Mouse (Mus musculus) stomach, embryonic 16.5 days (tissue): ENCODE measurements around the gene Zfp784. TPM values are rescaled to one million over a fixed set of nuclear protein-coding genes. Genes with fewer than 3 reads are reported as not detected.

Experiments used
- ATAC-seq: fragments of 200-750 bp; cut with Nextera tagmentation; 2 replicates; pipeline ENCODE4 v1.8.0; 2017; ENCODE audit warnings: moderate number of reproducible peaks, moderate TSS enrichment; ENCODE audit not compliant: insufficient read depth, low FRiP score
- H3K27ac ChIP-seq: fragments of 300-500 bp; sonication (generic); 2 replicates; pipeline ENCODE4 v1.5.1; 2014; ENCODE audit warnings: low read length
- H3K27me3 ChIP-seq: fragments of 300-500 bp; sonication (generic); 2 replicates; pipeline ENCODE4 v1.6.1; 2014; ENCODE audit warnings: low read length, control low read depth, mixed read lengths; ENCODE audit not compliant: control insufficient read depth, insufficient read depth
- H3K36me3 ChIP-seq: fragments of 300-500 bp; sonication (generic); 2 replicates; pipeline ENCODE4 v1.6.1; 2014; ENCODE audit warnings: low read length; ENCODE audit not compliant: control insufficient read depth, insufficient read depth
- H3K4me1 ChIP-seq: fragments of 300-500 bp; sonication (generic); 2 replicates; pipeline ENCODE4 v1.6.1; 2014; ENCODE audit warnings: low read length, control low read depth, mixed read lengths; ENCODE audit not compliant: control insufficient read depth, insufficient read depth
- H3K4me2 ChIP-seq: fragments of 300-500 bp; sonication (generic); 2 replicates; pipeline ENCODE4 v1.6.1; 2014; ENCODE audit warnings: low read depth, low read length, mixed read lengths
- H3K4me3 ChIP-seq: fragments of 300-500 bp; sonication (generic); replicated peaks from 2 replicates; pipeline ENCODE4 v1.5.1; 2014; ENCODE audit warnings: mild to moderate bottlenecking, low read length
- H3K9ac ChIP-seq: fragments of 300-500 bp; sonication (generic); 2 replicates; pipeline ENCODE4 v1.6.1; 2014; ENCODE audit warnings: low read length
- H3K9me3 ChIP-seq: fragments of 300-500 bp; sonication (generic); replicated peaks from 2 replicates; pipeline ENCODE4 v1.6.1; 2016; ENCODE audit warnings: low read length, control low read depth; ENCODE audit not compliant: control insufficient read depth
- WGBS: fragments of 180-500 bp; shearing (Covaris S2); extraction: QIAGEN DNeasy Blood & Tissue Kit; methylation state at CpG from one replicate; pipeline ENCODE4 v1.1.7; 2014; 5-methylcytosine and 5-hydroxymethylcytosine counted together
- polyA plus RNA-seq: library from polyadenylated mRNA; unstranded; fragments of >200 nt; fragmentation: Nextera tagmentation; extraction: Ambion mirVana; gene quantifications from 2 replicates; pipeline ENCODE4 v1.2.1, GENCODE M21; 2015

Gene Zfp784
- polyA plus RNA-seq, result 5.9 and 6.1 TPM in 2 replicates

GRCm38 (mm10) chr7:5038109-5038732 lies at the start of gene Zfp784:
TSS of gene Zfp784 (minus strand) at chr7:5038446.
- Histone ChIP-seq H3K9me3 (no peaks in the 10 kb centered on the region), H3K4me1 (peaks cover 7% of the 10 kb centered on the region), H3K36me3 (peaks cover 30% of the 10 kb centered on the region), H3K4me3 (peak within 1 kb of the TSS; percentile 75), H3K27ac (peak within 1 kb of the TSS; percentile 99), H3K9ac (peak within 1 kb of the TSS; percentile 92), H3K27me3 (no peaks in the 10 kb centered on the region), H3K4me2 (peak within 1 kb of the TSS; percentile 69)
- WGBS, result under 1% methylated on average over 48 of the region's 48 CpGs
- peak; percentile 98 for ATAC-seq

DNA sequence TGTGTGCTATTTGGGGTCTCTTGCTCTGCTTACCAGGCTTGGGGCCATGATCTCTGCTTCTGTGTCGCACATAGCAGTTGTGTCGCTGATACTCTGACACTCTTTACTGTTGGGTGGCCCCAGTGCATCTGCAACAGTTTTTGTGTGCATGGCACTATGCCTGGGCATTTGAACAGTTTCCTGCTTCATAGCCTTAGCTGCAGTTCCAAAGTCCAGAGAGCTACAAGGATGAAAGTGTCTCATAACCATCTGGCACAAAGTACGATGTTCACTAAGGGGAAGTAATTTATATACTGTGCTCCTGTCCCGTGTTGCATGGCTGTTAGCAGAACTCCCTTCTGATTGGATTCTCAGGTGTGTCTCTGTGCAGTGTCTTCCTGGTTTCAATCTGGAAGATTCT lies 49.6 kb upstream of the Zfp784 start:
- Histone ChIP-seq H3K9ac (no peak overlapping the region), H3K9me3 (no peaks in the 10 kb centered on the region), H3K36me3 (peaks cover 7% of the 10 kb centered on the region), H3K4me1 (peaks cover 7% of the 10 kb centered on the region; the same call in 1 of the 2 replicates), H3K27ac (no peak overlapping the region), H3K27me3 (no peaks in the 10 kb centered on the region), H3K4me3 (no peak overlapping the region), H3K4me2 (no peak overlapping the region)
- WGBS, result 70% methylated on average over 4 of the region's 4 CpGs
- 0 out of 2 replicates have a peak, but pooled peaks have one; percentile 34 for ATAC-seq

GRCm38 (mm10) chr7:5086921-5087440 lies 48.7 kb upstream of the Zfp784 start:
- ATAC-seq, result no peak
- H3K9me3 ChIP-seq, result no peaks in the 10 kb centered on the region
- H3K27me3 ChIP-seq, result no peaks in the 10 kb centered on the region
- H3K36me3 ChIP-seq, result peaks cover 7% of the 10 kb centered on the region; the same call in 1 of the 2 replicates
- no peak overlapping the region for H3K27ac ChIP-seq
- WGBS, result 71% methylated on average over 5 of the region's 5 CpGs
- H3K4me3 ChIP-seq, result no peak overlapping the region
- no peak overlapping the region for H3K9ac ChIP-seq
- H3K4me2 ChIP-seq, result no peak overlapping the region
- peaks cover 13% of the 10 kb centered on the region; the same call in 1 of the 2 replicates for H3K4me1 ChIP-seq

DNA sequence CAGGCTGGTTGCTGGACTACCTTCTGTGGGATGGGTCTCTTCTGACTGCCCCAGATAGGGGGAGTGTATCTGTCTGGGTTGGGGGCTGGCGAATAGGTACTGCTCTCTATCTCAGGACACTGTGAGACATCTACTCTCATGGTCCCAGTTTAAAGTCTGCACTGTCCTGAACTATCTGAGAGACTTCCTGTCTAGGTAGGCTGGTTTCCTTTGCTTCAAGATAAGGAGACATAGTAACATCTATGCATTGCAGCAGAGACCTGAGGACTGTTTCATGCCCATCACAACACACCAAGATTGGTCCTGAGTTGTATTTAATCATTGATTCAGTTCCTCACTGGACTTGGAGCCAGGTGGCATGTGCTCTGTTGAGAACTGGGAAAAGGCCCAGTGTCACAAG lies 47.3 kb upstream of the Zfp784 start:
- ATAC-seq, result no peak
- Histone ChIP-seq H3K9me3 (no peaks in the 10 kb centered on the region), H3K9ac (no peak overlapping the region), H3K36me3 (peaks cover 7% of the 10 kb centered on the region; the same call in 1 of the 2 replicates), H3K27ac (no peak overlapping the region), H3K4me2 (no peak overlapping the region), H3K4me1 (peaks cover 21% of the 10 kb centered on the region; the same call in 1 of the 2 replicates), H3K27me3 (no peaks in the 10 kb centered on the region), H3K4me3 (no peak overlapping the region)
- WGBS, result 93% methylated on average over 1 of the region's 1 CpGs

DNA sequence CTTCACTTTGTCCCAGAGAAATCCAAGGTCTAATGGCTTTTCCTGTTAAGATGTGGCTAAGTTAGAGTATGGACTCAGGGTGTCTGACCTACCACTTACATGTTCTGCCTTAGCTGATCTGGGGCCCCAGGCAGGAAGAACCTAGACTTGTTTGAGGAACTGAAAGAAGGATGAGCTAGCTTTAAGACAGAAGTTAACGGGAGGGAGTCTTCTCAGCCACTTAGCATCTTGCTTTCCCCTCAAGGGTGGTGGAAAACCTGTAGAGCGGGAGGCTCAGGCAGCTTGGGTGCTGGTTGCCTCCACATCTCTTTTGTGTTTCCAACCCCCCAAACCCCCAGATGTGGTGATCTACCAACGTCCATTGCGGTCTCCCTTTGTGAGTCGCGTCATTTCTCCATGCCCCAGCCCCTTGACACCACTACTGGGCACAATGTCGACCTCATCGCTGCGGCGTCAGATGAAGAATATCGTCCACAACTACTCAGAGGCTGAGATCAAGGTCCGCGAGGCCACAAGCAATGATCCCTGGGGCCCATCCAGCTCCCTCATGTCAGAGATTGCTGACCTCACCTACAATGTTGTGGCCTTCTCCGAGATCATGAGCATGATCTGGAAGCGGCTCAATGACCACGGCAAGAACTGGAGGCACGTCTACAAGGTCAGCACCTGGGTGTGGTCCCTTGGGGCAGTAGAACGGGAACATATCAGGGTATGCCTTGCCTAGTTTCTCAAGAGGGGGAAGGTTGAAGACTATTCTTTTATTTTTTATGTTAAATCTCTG lies 45.3 kb upstream of the Zfp784 start:
- Histone ChIP-seq H3K36me3 (peaks cover 7% of the 10 kb centered on the region; the same call in 1 of the 2 replicates), H3K27ac (peak overlapping the region; percentile 33; the same call in 1 of the 2 replicates), H3K27me3 (no peaks in the 10 kb centered on the region), H3K4me3 (no peak overlapping the region), H3K9me3 (no peaks in the 10 kb centered on the region), H3K4me2 (no peak overlapping the region), H3K9ac (no peak overlapping the region), H3K4me1 (peaks cover 21% of the 10 kb centered on the region; the same call in 1 of the 2 replicates)
- no peak for ATAC-seq
- WGBS, result 84% methylated on average over 18 of the region's 18 CpGs

DNA sequence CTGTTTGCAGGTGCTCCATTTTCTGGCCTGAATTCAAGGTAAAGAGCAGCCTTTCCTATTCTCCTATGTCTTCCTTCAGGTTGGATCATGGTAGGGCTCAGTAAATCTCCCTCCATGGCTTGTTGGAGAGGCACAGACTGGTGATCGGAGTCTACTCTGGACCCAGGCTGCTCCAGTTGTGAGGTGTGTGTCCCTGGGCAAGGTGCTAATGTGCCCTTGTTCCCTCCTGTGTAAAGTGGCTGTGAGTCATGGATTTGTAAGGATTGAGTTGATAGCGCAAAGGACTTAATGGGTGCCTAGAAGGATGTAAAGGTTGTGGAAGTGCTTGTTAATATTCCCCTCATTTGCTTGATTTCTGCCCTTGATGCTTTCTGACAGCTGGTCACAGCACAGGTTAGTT lies 43.7 kb upstream of the Zfp784 start:
- no peak for ATAC-seq
- peak overlapping the region; percentile 87 for H3K4me2 ChIP-seq
- peaks cover 21% of the 10 kb centered on the region; the same call in 1 of the 2 replicates for H3K4me1 ChIP-seq
- no peak overlapping the region for H3K27ac ChIP-seq
- no peak overlapping the region for H3K9ac ChIP-seq
- H3K9me3 ChIP-seq, result no peaks in the 10 kb centered on the region
- 90% methylated on average over 2 of the region's 2 CpGs for WGBS
- H3K4me3 ChIP-seq, result peak overlapping the region; percentile 100
- H3K27me3 ChIP-seq, result no peaks in the 10 kb centered on the region
- peaks cover 13% of the 10 kb centered on the region; the same call in 1 of the 2 replicates for H3K36me3 ChIP-seq

DNA sequence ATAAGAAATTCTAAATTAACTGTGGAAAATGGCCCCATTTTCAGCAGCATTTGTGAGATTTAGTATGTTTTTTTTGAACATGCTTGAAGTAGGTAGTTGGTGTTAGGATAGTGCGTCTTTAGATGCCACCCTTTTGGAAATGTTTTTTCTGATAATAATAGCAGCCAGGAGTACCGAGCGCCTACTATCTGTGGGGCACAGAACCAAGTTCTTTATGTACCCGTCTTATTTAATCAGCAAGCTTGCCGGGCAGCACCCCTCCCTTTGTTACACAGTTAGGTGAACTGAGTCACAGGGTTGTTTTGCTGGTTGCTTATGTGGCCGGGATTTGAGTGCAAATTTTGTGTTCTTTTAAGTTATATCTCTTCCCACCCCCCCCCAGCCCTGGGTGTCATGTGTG lies 43.0 kb upstream of the Zfp784 start:
- no peak for ATAC-seq
- H3K27ac ChIP-seq, result peak overlapping the region; percentile 95; the same call in 1 of the 2 replicates
- peaks cover 19% of the 10 kb centered on the region for H3K36me3 ChIP-seq
- H3K27me3 ChIP-seq, result no peaks in the 10 kb centered on the region
- peaks cover 21% of the 10 kb centered on the region; the same call in 1 of the 2 replicates for H3K4me1 ChIP-seq
- 55% methylated on average over 6 of the region's 6 CpGs for WGBS
- no peaks in the 10 kb centered on the region for H3K9me3 ChIP-seq
- peak overlapping the region; percentile 100 for H3K4me3 ChIP-seq
- H3K9ac ChIP-seq, result peak overlapping the region; percentile 98
- H3K4me2 ChIP-seq, result peak overlapping the region; percentile 87

DNA sequence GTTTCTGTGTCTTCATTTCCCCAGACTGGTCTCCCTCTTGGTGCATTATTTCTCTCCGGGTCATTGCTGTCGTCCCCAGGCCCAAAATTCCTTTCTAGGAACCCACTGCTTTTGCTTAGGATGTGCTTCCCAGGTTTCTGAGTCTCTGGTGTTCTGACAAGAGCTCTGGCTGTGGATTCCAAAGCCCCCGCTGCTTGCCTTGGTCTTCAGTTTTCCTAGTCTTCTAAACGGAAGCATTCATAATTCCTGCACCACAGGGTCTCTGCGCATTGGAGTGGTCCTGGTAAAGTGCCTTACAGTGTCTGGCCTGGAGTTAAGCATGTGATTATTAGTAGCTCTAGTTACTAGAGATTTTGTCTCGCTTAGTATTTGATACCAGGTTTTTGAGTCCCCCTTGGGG lies 42.6 kb upstream of the Zfp784 start:
- H3K9me3 ChIP-seq, result no peaks in the 10 kb centered on the region
- ATAC-seq, result no peak
- 9% methylated on average over 6 of the region's 6 CpGs for WGBS
- H3K4me2 ChIP-seq, result peak overlapping the region; percentile 87
- peak overlapping the region; percentile 100 for H3K4me3 ChIP-seq
- peaks cover 21% of the 10 kb centered on the region; the same call in 1 of the 2 replicates for H3K4me1 ChIP-seq
- H3K27ac ChIP-seq, result peak overlapping the region; percentile 95
- H3K27me3 ChIP-seq, result no peaks in the 10 kb centered on the region
- peak overlapping the region; percentile 98 for H3K9ac ChIP-seq
- H3K36me3 ChIP-seq, result peaks cover 23% of the 10 kb centered on the region
